Mouse (Mus musculus) WW6 (cell line): ENCODE measurements around the gene Iqcn.

Experiments used
- DNase-seq: peaks from one replicate; pipeline ENCODE4 v3.0.0-alpha.2; 2013; ENCODE audit warnings: low read depth, low spot score

Iqcn gene

GRCm38 (mm10) chr8:70699834-70700554 is 3.3 kb upstream of the Iqcn start:
- no peak for DNase-seq

- peak; percentile 88 for DNase-seq
Observed at GRCm38 (mm10) chr8:70700555-70700922, 2.7 kb upstream of the Iqcn start.

- DNase-seq = no peak
Observed at GRCm38 (mm10) chr8:70701048-70701981, 1.9 kb upstream of the Iqcn start.

- no peak for DNase-seq
Observed at GRCm38 (mm10) chr8:70701982-70702841, 1.0 kb upstream of the Iqcn start.

GRCm38 (mm10) chr8:70702842-70703182 is 445 bp upstream of the Iqcn start:
- DNase-seq = no peak

- DNase-seq = no peak
Observed at GRCm38 (mm10) chr8:70708281-70708680, 5.0 kb downstream of the Iqcn start.

- DNase-seq = no peak
Observed at GRCm38 (mm10) chr8:70709794-70710193, 6.5 kb downstream of the Iqcn start.

GRCm38 (mm10) chr8:70710296-70710695 is 7.0 kb downstream of the Iqcn start:
- DNase-seq = no peak

- no peak for DNase-seq
Observed at GRCm38 (mm10) chr8:70711041-70711440, 7.8 kb downstream of the Iqcn start.

- no peak for DNase-seq
Observed at GRCm38 (mm10) chr8:70713991-70714390, 10.7 kb downstream of the Iqcn start.

- DNase-seq = no peak
Observed at GRCm38 (mm10) chr8:70715086-70715485, 11.8 kb downstream of the Iqcn start.

- DNase-seq = peak; percentile 33
Observed at GRCm38 (mm10) chr8:70716521-70717400, 13.5 kb downstream of the Iqcn start.

- DNase-seq = peak; percentile 74
Observed at GRCm38 (mm10) chr8:70718297-70718696, 15.0 kb downstream of the Iqcn start, which contains the start of gene Gm3336. Gene Gm3336, plus strand, starts transcription at chr8:70718543.

- DNase-seq = no peak
Observed at GRCm38 (mm10) chr8:70719796-70720270, 16.6 kb downstream of the Iqcn start.

- DNase-seq = no peak
Observed at GRCm38 (mm10) chr8:70720739-70721138, 17.5 kb downstream of the Iqcn start.

- DNase-seq = no peak
Observed at GRCm38 (mm10) chr8:70721601-70722000, 18.3 kb downstream of the Iqcn start.

- DNase-seq = no peak
Observed at GRCm38 (mm10) chr8:70723486-70724210, 20.4 kb downstream of the Iqcn start, which contains the start of gene Pde4c. Gene Pde4c, plus strand, starts transcription at chr8:70723720.

GRCm38 (mm10) chr8:70724216-70724615 is 21.0 kb downstream of the Iqcn start:
- no peak for DNase-seq

- no peak for DNase-seq
Observed at GRCm38 (mm10) chr8:70725792-70726447, 22.7 kb downstream of the Iqcn start.
